Mouse (Mus musculus): ENCODE measurements at regions not wholly inside any gene's neighbourhood (a gene's known extent, or its start where the extent isn't known, plus 50 kb on each side); places are given as distances from the start of the nearest gene placed in this dataset.

DNA sequence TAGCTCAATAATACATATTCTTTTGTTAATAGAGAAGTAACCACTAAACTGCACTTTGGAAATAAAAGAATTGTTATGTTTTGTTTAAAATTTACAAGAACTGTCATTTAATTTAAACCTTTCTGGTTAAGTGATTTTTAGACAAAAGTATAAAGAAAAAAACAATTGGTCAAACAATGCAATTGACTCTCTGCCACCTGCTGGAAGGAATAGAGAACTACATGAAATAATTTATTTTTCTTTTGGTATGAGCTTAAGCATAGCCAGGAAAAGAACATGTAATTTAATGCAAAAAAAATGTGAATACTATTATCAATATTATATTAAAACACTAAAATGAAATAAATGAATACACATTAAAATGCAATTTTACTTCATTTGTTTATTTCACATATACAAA, 465.5 kb upstream of the Pcdh10 start:
- Histone ChIP-seq H3K4me3 (replicated peaks; ENCODE audit: insufficient read depth, low read depth, low read length) (no peak overlapping the region), H3K27ac (ENCODE audit: insufficient read depth, low read length) (no peak overlapping the region), H3K4me1 (ENCODE audit: control insufficient read depth, insufficient read depth, low read length) (no peaks in the 10 kb centered on the region), H3K27me3 (ENCODE audit: control insufficient read depth, insufficient read depth, low read length) (no peaks in the 10 kb centered on the region)
- TF ChIP-seq CTCF (IDR thresholded peaks at IDR 0.05; ENCODE audit: borderline replicate concordance, insufficient read depth, low read depth, low read length) (peak; percentile 22; the same call in 1 of the 2 replicates), POLR2A (IDR thresholded peaks at IDR 0.05; ENCODE audit: borderline replicate concordance, insufficient read depth, low read length) (no peak)
- no peak for DNase-seq

- no peak for TF ChIP-seq CTCF (IDR thresholded peaks at IDR 0.05; ENCODE audit: borderline replicate concordance, insufficient read depth, low read depth, low read length)
- TF ChIP-seq POLR2A (IDR thresholded peaks at IDR 0.05; ENCODE audit: borderline replicate concordance, insufficient read depth, low read length), result no peak
- WGBS, result 65% methylated on average over 3 of the region's 3 CpGs
Measured at GRCm38 (mm10) chr3:44914321-44914720, 463.9 kb upstream of the Pcdh10 start.

More at GRCm38 (mm10) chr3:44914321-44914720, 463.9 kb upstream of the Pcdh10 start:
- no peaks in the 10 kb centered on the region for H3K27me3 ChIP-seq (ENCODE audit: control insufficient read depth, insufficient read depth, low read length)
- DNase-seq, result no peak
- no peak overlapping the region for H3K4me3 ChIP-seq (replicated peaks; ENCODE audit: insufficient read depth, low read depth, low read length)
- no peaks in the 10 kb centered on the region for H3K4me1 ChIP-seq (ENCODE audit: control insufficient read depth, insufficient read depth, low read length)
- no peak overlapping the region for H3K27ac ChIP-seq (ENCODE audit: insufficient read depth, low read length)

Data from cerebellum, adult 2 months (tissue).